Mouse (Mus musculus) layer of hippocampus, adult 18-20 months (tissue): ENCODE data around the gene Epop. TPM values are rescaled to one million over a fixed set of nuclear protein-coding genes. Genes with fewer than 3 reads are reported as not detected.
"Not testable (repeated sequence)": the region's sequence is repeated elsewhere in the genome, so short reads cannot be mapped to it uniquely, and the experiment has no call there.

Experiments used
- DNase-seq, 2 experiments: peaks; one replicate each; pipeline ENCODE4 v3.0.0; 2022; ENCODE audit warnings: low spot score in 2 of 2
- total RNA-seq, 2 experiments: library from RNA; stranded (reverse); gene quantifications; 2 replicates each; pipeline ENCODE4 v1.2.3; 2021

The Epop gene
- total RNA-seq, 2 experiments from 2014 or later, result 46.1 to 48.8 TPM

- DNase-seq, result no peak
Observed at GRCm38 (mm10) chr11:97660734-97661647, 31.5 kb upstream of the Epop start.

DNA sequence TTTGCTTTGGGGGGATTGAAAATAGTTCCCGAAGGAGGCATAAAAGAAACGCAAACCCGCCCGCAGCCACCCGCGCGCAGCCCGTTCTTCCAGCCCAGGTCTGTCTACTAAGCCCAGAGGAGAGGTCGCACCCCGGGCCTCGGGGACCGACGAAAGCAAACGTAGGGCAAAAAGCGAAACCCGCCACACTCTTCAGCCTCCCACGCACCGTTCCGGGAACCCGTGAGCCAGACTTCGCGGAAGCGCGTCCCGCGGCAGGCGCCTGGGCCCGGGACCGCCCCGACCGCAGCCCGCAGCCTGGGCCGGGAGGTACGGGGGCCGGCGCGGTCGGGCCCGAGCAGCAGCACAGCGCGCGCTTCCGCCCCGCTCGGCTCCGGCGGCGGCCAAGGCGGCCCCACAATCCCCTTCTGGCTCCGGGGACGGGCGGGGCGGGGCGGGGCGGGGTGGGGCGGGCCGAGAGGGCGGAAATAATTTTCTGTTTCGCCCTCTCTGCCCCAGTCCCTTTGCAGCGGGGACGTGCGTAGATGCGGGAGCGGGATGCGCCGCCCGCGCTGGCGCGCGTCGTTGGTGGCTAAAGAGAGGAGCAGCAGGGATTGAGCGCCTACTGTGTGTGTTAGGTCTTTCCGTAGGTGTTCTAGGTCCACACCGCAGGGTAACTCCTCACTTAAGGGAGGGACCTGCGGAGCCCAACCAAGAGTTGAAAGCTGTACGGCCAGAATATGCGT, 30.6 kb upstream of the Epop start:
- DNase-seq, result peak; percentile 70 to 81

GRCm38 (mm10) chr11:97659267-97659989, 29.9 kb upstream of the Epop start:
- DNase-seq, result no peak

- no peak for DNase-seq
Observed at GRCm38 (mm10) chr11:97658751-97659266, 29.3 kb upstream of the Epop start.

DNA sequence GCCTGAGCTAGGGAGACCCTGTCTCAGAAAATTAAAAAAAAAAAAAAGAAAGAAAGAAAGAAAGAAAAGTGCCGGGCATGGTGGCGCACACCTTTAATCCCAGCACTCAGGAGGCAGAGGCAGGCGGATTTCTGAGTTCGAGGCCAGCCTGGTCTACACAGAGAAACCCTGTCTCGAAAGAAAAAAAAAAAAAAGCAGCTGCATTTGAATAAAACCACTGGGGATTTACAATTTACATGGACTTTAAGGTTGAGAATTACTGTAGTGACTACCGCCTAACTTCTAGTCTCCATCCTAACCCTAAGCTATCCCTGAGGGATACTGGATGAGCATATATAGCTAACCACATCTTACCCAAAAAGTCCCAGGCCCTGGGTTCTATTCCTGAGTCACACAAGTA, 28.5 kb upstream of the Epop start:
- DNase-seq, result not testable (repeated sequence)

GRCm38 (mm10) chr11:97657184-97657945, 27.9 kb upstream of the Epop start:
- no peak for DNase-seq

DNA sequence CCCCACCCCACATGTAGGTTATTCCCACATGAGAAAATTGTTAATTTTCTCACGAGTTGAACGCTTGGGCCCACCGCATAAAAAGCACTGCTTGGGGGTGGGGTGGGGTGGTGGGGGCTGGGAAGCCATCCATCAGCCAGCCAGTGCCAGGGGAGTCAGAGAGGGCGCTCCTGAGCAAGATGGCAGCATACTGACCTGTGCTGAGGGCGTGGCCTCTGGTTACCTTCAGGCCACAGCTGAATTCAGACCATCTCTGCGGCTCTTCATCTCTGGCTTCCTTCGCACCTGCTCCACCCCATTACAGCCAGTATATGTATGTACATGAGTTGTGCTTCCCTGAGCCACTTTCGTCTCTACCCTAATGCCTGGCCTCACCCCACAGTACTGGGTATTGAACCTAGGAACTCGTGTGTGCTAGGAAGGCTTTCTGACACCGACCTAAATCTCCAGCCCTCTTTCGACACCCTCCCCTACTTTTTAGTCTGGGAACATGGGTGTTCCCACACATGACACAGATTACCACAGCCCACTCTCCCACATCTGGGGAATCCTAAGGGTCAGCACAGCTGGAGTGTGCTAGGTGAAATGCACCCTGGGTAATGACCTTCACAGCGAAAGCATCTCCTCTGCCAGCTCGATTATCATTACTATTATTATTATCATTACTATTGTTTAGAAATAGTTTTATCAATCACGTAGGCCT, 26.9 kb upstream of the Epop start:
- no peak for DNase-seq

GRCm38 (mm10) chr11:97654210-97654609, 24.7 kb upstream of the Epop start:
- DNase-seq, result no peak

- not testable (repeated sequence) for DNase-seq
Observed at GRCm38 (mm10) chr11:97653376-97653775, 23.9 kb upstream of the Epop start.

GRCm38 (mm10) chr11:97650341-97650740, 20.8 kb upstream of the Epop start:
- no peak for DNase-seq

GRCm38 (mm10) chr11:97648541-97648940, 19.0 kb upstream of the Epop start:
- not testable (repeated sequence) for DNase-seq

GRCm38 (mm10) chr11:97644834-97645233, 15.3 kb upstream of the Epop start:
- DNase-seq, result peak in 1 of 2 experiments; percentile 68

- no peak for DNase-seq
Observed at GRCm38 (mm10) chr11:97643380-97644055, 14.0 kb upstream of the Epop start.

DNA sequence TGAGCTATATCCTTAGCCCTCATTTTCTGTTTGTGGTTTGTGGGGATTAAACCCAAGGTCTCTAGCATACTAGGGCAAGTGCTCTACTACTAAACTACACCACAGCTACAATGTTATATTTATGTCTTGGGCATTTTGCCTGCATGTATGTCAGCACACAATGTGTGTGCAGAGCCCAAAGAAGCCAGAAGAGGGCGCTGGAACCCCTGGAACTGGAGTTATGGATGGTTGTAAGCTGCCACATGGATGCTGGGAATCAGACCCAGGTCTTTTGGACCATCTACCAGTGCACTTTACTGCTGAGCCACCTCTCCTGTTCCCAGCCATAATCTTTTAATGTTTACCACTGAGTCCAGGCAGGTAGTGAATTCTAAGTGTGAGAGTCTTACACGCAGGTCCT, 13.2 kb upstream of the Epop start:
- DNase-seq, result no peak

DNA sequence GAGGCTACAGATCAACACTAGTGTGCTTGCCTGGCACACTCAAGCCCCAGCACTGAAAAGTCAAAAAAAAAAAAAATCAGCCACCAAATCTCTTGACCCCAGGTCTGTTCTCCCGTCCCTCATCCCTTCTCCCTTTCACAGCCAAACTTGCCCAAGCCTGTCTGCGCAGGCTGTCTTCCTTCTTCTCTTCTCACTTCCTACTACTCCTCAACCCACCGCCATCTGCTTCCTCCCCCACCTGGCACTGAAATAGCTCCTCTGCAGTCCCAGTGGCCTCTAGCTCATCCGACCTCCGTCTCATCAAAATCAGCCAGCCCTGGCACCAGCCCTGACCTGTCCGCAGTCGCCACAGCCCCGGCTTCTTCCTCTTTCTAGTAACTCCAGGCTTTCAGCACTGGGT, 12.2 kb upstream of the Epop start:
- DNase-seq, result peak; percentile 60 to 79

DNA sequence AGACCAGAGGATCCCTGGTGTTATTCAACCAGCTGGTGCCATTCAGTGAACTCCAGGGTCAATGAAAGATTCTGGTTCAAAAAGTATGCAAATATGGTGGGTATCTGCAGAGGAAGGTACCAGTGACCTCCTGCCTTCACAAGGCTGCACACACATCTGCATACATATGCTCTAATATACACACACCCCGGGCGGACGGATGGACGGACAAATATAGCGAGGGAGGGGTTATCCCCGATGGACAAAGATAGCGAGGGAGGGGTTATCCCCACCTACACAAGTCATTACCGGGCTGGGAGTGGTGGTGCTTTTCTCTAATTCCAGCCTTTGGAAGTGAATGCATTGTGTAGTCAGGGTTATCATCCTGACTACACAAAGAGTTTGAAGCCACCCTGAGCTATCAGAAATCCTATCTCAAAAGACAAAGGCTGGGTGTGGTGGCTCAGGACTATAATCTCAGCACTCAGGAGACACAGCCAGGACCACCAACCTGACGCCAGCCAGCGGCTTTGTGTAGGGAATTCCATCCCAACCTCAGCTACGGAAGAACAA, 6.0 kb upstream of the Epop start:
- DNase-seq, result no peak

GRCm38 (mm10) chr11:97632440-97632839, 2.9 kb upstream of the Epop start:
- DNase-seq, result not testable (repeated sequence)

DNA sequence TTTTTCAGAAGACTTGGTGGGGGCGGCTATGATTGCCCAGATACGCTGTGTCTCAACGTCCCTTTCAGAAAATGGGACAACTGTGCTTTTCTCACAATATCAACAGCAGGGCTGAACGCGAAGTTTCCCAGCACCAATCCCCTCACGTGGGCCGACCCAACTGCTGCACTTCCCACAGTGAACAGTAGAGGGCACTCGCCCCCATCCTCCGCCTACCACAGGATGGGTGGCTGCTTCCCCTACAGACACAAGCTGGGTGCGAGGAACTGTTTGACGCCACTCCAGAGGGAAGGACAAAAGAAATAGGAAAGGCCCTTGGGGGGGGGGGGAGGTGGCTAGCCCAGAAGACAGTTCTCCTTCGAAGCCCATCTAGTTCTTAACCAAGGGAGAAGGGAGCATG, 2.4 kb upstream of the Epop start:
- peak; percentile 80 to 92 for DNase-seq

DNA sequence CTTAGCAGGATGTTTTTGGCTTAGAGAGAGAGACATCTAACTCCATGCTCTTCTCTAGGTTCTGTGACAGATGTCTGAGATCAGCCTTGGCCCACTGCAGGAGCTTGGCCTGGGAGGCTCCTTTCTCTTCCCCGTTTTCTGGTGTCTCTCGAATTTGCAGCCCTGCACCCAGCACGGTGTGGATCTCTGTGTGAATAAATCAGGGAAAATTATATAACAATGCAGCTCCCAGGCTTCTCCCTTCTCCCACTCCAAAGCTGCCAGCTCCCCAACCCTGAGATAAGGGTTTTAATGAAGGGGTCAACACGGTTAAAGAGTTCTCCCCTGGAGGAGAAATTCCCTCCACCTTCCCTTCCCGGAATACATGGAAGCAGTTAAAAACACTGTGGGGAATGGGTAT, 2.0 kb upstream of the Epop start:
- DNase-seq, result peak in 1 of 2 experiments; percentile 66
